Mouse (Mus musculus): Measurements from ENCODE around the gene Ap5b1. TPM values are rescaled to one million over a fixed set of nuclear protein-coding genes. Genes with fewer than 3 reads are reported as not detected.

The Ap5b1 gene
- polyA plus RNA-seq, 1 experiment from 2014 or later = 2.0 TPM

DNA sequence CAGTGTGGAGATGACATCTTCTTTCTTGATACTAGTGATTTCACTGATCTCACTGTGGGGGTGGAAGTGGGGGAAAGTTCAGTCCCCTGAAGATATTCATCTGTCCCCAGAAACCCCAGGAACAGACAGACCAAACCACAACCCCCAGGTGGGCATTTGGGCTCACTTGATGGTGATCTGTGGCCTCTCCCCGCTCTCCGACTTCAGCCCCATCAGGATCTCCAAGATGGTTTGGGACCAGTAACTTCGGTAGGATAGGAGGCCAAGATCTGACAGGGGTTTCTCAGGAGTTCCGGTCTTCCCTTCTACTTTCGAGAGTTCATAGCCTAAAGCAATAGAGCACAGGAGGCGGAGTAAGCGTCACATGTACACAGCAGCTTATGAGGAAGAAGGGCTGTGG, 35.8 kb downstream of the Ap5b1 start:
- peaks cover 57% of the 10 kb centered on the region for H3K36me3 ChIP-seq
- H3K4me2 ChIP-seq (replicated peaks) = 0 out of 2 replicates have a peak overlapping the region, but pooled peaks have one; percentile 92
- H3K27me3 ChIP-seq = no peaks in the 10 kb centered on the region
- H3K9me3 ChIP-seq = no peaks in the 10 kb centered on the region
- no peak for ATAC-seq
- H3K9ac ChIP-seq (replicated peaks) = peak overlapping the region; percentile 19; the same call in 1 of the 2 replicates
- H3K4me3 ChIP-seq (replicated peaks) = 0 out of 2 replicates have a peak overlapping the region, but pooled peaks have one; percentile 83
- H3K27ac ChIP-seq = no peak overlapping the region
- WGBS = 96% methylated on average over 7 of the region's 7 CpGs
- H3K4me1 ChIP-seq (replicated peaks) = peaks cover 34% of the 10 kb centered on the region

DNA sequence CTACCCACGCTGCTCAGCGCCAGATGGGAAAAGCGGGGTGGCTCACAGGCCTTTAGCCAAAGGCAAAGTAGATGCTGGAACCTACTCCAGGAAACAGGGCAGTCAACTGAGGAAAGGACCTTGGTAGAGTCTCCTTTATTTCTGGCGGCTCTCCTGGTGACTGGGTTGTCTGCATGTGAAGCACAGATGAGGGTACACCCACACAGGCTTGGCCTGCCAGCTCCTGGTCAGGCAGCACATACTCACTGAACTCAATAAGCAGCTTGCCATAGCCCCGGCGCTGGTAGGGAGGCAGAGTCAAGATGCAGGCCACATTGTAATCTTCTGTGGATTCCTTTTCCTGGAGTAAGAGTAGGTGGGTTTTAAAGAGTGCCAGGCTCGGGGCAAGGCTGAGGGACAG, 37.3 kb downstream of the Ap5b1 start:
- Histone ChIP-seq H3K4me3 (replicated peaks) (no peak overlapping the region), H3K4me2 (replicated peaks) (no peak overlapping the region), H3K27me3 (no peaks in the 10 kb centered on the region), H3K27ac (no peak overlapping the region), H3K9me3 (no peaks in the 10 kb centered on the region), H3K9ac (replicated peaks) (no peak overlapping the region), H3K4me1 (replicated peaks) (peaks cover 41% of the 10 kb centered on the region), H3K36me3 (peaks cover 57% of the 10 kb centered on the region)
- no peak for ATAC-seq
- 95% methylated on average over 7 of the region's 7 CpGs for WGBS

DNA sequence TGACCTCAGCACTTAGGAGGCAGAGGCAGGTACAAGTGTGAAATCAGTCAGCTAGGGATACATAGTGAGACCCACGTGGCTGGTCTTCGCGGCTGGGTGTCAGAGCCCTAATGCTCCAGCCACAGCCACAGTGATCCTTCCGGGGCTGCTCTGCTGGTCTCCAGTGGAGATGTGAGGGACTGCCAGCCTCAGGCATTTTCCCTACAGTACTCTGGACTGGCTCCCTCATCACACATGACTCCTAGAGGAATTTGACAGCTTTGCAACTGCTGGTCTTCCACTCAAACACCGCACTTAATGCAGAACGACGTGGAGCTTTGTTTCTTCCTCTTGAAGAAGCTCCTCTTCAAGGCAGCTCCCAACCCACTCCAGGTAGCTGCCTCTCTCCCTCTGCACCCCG, 38.4 kb downstream of the Ap5b1 start:
- no peak overlapping the region for H3K4me3 ChIP-seq (replicated peaks)
- H3K4me1 ChIP-seq (replicated peaks) = peaks cover 48% of the 10 kb centered on the region
- WGBS = 86% methylated on average over 8 of the region's 8 CpGs
- H3K36me3 ChIP-seq = peaks cover 57% of the 10 kb centered on the region
- H3K9me3 ChIP-seq = no peaks in the 10 kb centered on the region
- no peaks in the 10 kb centered on the region for H3K27me3 ChIP-seq
- no peak for ATAC-seq
- H3K4me2 ChIP-seq (replicated peaks) = no peak overlapping the region
- H3K9ac ChIP-seq (replicated peaks) = no peak overlapping the region
- H3K27ac ChIP-seq = no peak overlapping the region

DNA sequence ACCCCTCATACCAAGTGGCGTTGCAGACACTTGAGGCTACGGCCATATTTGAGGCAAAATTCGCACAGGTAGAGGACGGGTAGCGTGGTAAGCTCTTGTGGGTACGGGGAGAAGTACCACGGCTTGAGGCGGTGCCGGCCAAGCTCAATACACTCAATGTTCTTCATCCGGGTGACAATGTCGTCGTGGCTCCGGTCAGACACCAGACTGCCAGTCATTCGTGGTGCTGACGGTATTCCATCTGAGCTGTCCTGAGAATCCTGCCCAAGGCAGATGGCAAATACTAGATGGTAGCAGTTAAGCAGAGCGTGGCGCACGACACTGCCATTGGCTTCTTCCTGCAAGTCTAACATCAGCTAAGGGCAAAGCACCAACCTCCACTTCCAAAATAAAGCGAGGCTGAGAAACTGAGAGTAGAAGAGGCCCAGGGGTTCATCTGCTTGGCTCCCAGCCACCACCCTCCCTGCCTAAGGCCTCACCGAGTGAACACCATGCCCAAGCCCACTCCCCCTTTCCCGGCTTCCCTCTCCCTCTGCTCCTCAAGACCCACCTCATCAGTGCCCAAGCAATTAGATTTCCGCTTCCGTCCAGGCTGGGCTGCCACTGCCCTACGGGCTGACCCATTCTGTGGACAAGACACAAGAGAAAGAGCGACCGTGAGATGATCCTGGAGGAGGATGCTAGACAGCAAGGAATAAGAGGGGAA, 40.0 kb downstream of the Ap5b1 start:
- Histone ChIP-seq H3K4me3 (replicated peaks) (peak overlapping the region; percentile 63; the same call in 1 of the 2 replicates), H3K9me3 (no peaks in the 10 kb centered on the region), H3K4me1 (replicated peaks) (peaks cover 37% of the 10 kb centered on the region), H3K27ac (no peak overlapping the region), H3K36me3 (peaks cover 57% of the 10 kb centered on the region), H3K4me2 (replicated peaks) (peak overlapping the region; percentile 77; the same call in 1 of the 2 replicates), H3K27me3 (no peaks in the 10 kb centered on the region), H3K9ac (replicated peaks) (no peak overlapping the region)
- WGBS = 95% methylated on average over 26 of the region's 26 CpGs
- no peak for ATAC-seq

DNA sequence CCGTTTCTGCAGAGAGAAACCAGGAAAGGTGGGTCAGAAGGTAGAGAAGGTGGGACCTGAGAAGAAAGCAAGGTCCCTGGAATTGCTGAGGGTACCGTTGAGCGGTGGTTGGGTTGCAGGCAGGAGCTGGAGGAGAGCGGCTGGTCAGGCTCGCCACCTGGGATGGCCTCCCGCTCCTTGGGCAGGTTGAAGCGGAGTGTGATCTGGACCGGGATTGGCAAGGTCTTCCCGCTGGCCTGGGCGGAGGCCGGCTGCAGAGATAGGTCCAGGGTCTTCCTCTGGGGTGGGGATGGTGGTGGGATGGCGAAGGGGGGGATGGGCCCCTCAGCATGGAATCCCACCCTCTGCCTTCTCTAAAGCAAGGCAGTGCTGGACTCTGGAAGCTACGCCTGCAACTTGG, 40.9 kb downstream of the Ap5b1 start:
- Histone ChIP-seq H3K4me1 (replicated peaks) (peaks cover 28% of the 10 kb centered on the region), H3K4me2 (replicated peaks) (peak overlapping the region; percentile 77), H3K36me3 (peaks cover 50% of the 10 kb centered on the region), H3K4me3 (replicated peaks) (peak overlapping the region; percentile 63), H3K27ac (peak overlapping the region; percentile 97; the same call in 1 of the 2 replicates), H3K27me3 (no peaks in the 10 kb centered on the region), H3K9me3 (no peaks in the 10 kb centered on the region), H3K9ac (replicated peaks) (peak overlapping the region; percentile 82)
- 98% methylated on average over 13 of the region's 13 CpGs for WGBS
- no peak for ATAC-seq

DNA sequence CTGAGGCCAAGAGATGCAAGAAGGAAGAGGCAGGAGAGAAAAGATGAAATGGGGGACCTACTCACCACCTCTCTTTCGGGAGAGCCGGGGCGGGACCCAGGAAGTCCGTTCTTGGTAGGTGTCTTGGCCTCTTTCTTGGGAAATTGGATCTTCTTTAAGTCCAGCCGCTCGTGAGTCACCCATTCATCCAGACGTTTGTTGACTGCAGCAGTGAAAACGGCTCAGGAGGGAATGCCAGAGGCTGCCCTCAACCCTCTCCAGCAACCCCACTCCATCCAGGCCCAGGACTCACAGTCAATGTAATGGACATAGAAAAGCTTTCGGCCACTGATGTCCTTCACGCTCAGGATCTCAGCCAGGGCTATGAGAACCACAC, 41.3 kb downstream of the Ap5b1 start:
- Histone ChIP-seq H3K4me2 (replicated peaks) (peak overlapping the region; percentile 77), H3K36me3 (peaks cover 45% of the 10 kb centered on the region), H3K9ac (replicated peaks) (peak overlapping the region; percentile 82), H3K27me3 (peaks cover 4% of the 10 kb centered on the region; the same call in 1 of the 2 replicates), H3K9me3 (no peaks in the 10 kb centered on the region), H3K27ac (peak overlapping the region; percentile 97), H3K4me3 (replicated peaks) (peak overlapping the region; percentile 63), H3K4me1 (replicated peaks) (peaks cover 24% of the 10 kb centered on the region)
- 0 out of 2 replicates have a peak, but pooled peaks have one; percentile 0 for ATAC-seq
- 57% methylated on average over 10 of the region's 10 CpGs for WGBS

DNA sequence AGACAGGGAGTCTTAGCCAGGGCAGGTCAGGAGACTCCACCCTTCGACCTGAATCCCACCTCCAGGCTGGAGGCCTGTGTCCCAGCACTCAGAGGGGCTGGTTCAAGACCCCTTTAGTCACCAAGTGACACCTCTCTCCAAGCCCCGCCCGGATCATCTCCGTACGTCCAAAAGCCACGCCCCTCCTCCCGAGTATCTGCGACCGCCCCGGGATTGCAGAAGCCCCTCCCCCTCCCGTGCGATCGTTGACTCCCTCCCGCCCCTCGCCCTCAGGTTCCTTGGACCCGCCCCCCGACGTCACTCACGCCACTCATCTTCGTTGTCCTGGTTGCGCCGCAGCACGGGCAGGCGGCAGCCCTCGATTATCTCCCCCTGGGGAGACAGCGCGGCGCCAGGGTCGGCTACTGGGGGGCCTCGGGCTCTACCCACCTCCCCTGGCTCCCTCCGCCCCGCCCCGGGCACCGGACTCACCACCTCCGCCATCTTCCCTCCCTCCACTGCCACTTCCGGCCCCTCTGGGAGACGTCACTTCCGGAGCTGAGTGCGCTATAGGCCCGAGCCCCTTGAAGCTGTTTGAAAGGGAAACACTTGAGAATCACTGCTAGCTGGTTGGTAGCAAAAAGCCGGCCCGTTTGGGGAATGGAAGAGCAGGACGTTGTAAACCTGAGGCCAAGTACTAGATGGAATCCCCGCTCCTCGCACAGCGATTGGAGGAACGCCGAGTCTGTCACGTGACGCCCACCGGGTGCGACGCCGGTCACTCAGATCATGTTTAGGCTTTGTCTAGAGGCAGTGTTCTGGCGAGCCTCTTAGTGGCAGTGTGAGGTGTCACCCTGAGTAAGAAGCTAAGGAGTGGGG, 42.0 kb downstream of the Ap5b1 start, which contains the start of gene Kat5:
Gene Kat5, minus strand, starts transcription at position 691 of the 858 bp plus-strand sequence.
- H3K27ac ChIP-seq = peak within 1 kb of the TSS; percentile 97
- H3K27me3 ChIP-seq = peaks cover 9% of the 10 kb centered on the region; the same call in 1 of the 2 replicates
- H3K4me2 ChIP-seq (replicated peaks) = peak within 1 kb of the TSS; percentile 77
- peaks cover 39% of the 10 kb centered on the region for H3K36me3 ChIP-seq
- no peaks in the 10 kb centered on the region for H3K9me3 ChIP-seq
- peak within 1 kb of the TSS; percentile 82 for H3K9ac ChIP-seq (replicated peaks)
- peak; percentile 93 for ATAC-seq
- peaks cover 24% of the 10 kb centered on the region for H3K4me1 ChIP-seq (replicated peaks)
- WGBS = under 1% methylated on average over 54 of the region's 55 CpGs
- peak within 1 kb of the TSS; percentile 63 for H3K4me3 ChIP-seq (replicated peaks)

DNA sequence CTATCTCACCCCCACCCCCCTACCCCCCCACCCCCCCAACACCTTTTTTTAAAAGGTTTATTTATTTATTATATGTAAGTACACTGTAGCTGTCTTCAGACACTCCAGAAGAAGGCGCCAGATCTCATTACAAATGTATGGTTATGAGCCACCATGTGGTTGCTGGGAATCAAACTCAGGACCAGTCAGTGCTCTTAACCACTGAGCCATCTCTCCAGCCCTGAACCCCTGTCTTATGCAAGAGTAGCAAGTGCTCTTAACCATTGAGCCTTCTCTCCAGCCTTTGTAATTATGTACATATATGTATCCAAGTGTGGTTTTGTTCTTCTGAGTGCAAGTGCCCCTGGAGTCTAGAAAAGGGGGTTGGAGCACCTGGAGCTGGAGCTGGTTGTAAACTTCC, 44.1 kb downstream of the Ap5b1 start:
- Histone ChIP-seq H3K27me3 (peaks cover 19% of the 10 kb centered on the region), H3K9me3 (no peaks in the 10 kb centered on the region), H3K4me2 (replicated peaks) (no peak overlapping the region), H3K36me3 (peaks cover 17% of the 10 kb centered on the region), H3K9ac (replicated peaks) (no peak overlapping the region), H3K4me3 (replicated peaks) (no peak overlapping the region), H3K27ac (no peak overlapping the region), H3K4me1 (replicated peaks) (peaks cover 24% of the 10 kb centered on the region)
- 95% methylated on average over 1 of the region's 1 CpGs for WGBS
- ATAC-seq = no peak

DNA sequence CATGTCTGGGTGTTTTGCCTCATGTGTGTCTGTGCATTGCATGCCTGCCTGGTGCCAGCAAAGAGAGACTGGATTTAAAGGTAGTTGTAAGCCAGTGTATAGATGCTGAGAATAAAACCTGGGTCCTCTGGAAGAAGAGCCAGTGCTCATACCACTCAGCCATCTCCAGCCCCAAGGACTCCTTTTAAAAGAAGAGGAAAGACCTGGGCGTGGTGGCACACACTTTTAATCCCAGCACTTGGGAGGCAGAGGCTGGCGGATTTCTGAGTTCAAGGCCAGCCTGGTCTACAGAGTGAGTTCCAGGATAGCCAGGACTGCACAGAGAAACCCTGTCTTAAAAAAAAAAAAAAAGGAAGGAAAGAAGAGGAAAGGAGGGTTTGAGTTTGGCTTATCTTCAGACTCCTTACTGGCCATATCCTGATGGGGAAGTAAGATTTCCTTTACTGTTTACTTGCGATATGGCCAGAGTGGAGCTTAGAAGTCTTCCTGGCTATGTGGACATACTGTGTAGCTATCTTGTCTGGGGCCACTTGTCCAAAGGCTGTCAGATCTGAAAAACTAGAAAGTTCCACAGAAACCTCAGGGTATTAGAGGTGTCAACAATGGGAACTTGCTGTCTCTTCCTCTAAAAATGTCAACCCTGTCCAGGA, 45.1 kb downstream of the Ap5b1 start:
- Histone ChIP-seq H3K4me2 (replicated peaks) (no peak overlapping the region), H3K9ac (replicated peaks) (no peak overlapping the region), H3K4me3 (replicated peaks) (no peak overlapping the region), H3K4me1 (replicated peaks) (peaks cover 22% of the 10 kb centered on the region), H3K36me3 (peaks cover 8% of the 10 kb centered on the region), H3K27me3 (peaks cover 21% of the 10 kb centered on the region), H3K9me3 (no peaks in the 10 kb centered on the region), H3K27ac (no peak overlapping the region)
- no peak for ATAC-seq
- WGBS = 73% methylated on average over 3 of the region's 3 CpGs

DNA sequence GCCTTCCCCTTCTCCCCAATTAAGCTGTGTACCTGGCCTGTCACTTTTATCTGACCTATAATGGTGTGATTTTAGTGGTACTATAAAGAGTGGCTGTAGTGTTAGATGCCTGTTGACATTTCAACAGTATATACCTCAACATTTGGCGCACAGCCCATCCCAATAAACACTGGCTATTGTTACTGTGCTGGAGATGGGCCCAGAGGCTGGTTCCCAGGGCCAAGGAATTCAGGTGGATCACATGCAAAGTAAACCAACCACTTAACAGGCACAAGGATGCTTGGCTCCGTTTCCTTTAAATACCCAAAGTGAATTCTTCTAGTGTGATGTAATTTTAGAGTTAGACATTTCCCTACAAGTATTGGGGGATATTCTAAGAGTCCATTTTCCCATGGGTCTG, 47.1 kb downstream of the Ap5b1 start:
- Histone ChIP-seq H3K4me2 (replicated peaks) (no peak overlapping the region), H3K27me3 (peaks cover 21% of the 10 kb centered on the region), H3K9ac (replicated peaks) (no peak overlapping the region), H3K9me3 (no peaks in the 10 kb centered on the region), H3K27ac (no peak overlapping the region), H3K36me3 (no peaks in the 10 kb centered on the region), H3K4me1 (replicated peaks) (peaks cover 7% of the 10 kb centered on the region), H3K4me3 (replicated peaks) (no peak overlapping the region)
- ATAC-seq = no peak
- 82% methylated on average over 2 of the region's 2 CpGs for WGBS

DNA sequence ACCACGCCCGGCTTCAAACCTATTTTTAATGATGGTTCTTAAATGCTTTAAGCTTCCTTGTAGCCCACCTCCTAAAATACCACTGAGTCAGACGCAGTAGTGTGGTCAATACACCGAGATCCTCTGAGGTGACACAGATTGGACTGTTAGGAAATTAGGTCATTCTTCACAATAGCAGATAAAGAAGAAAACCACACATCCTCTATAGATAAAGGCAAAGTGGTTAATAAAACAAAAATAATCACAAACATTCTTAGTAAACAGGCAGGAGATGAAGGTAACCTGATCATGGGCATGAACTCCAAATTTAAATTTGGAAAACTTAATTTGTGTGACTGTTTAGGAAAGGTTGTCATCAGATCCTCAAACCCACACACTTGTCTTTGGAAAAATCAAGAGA, 52.2 kb downstream of the Ap5b1 start:
- Histone ChIP-seq H3K27ac (no peak overlapping the region), H3K4me2 (replicated peaks) (no peak overlapping the region), H3K4me1 (replicated peaks) (no peaks in the 10 kb centered on the region), H3K27me3 (peaks cover 10% of the 10 kb centered on the region; the same call in 1 of the 2 replicates), H3K4me3 (replicated peaks) (no peak overlapping the region), H3K9me3 (no peaks in the 10 kb centered on the region), H3K9ac (replicated peaks) (no peak overlapping the region), H3K36me3 (no peaks in the 10 kb centered on the region)
- WGBS = 90% methylated on average over 4 of the region's 4 CpGs
- ATAC-seq = no peak
